Mouse (Mus musculus) CH12.LX (cell line): ENCODE measurements around the gene Gm5725.
"Not testable (repeated sequence)": the region's sequence is repeated elsewhere in the genome, so short reads cannot be mapped to it uniquely, and the experiment has no call there.

ENCODE experiments used
- CHD1 ChIP-seq: IDR thresholded peaks from 2 replicates; pipeline ENCODE4 v1.6.1; 2012; ENCODE audit warnings: low read depth, low read length, improper control_type of control experiment, inconsistent platforms
- CTCF ChIP-seq, 2 experiments: IDR thresholded peaks in 1 of 2; conservative IDR thresholded peaks in 1 of 2; 2 replicates each; pipeline ENCODE4 v1.5.1; 2011 to 2012; ENCODE audit warnings: low read depth in 2 of 2, low read length in 2 of 2, improper control_type of control experiment in 1 of 2, inconsistent platforms in 1 of 2, mild to moderate bottlenecking in 1 of 2, moderate library complexity in 1 of 2
- E2F4 ChIP-seq: IDR thresholded peaks from 2 replicates; pipeline ENCODE4 v1.6.1; 2011; ENCODE audit warnings: low read depth, low read length, improper control_type of control experiment; ENCODE audit not compliant: insufficient replicate concordance
- EP300 ChIP-seq: IDR thresholded peaks from 2 replicates; pipeline ENCODE4 v1.6.1; 2011; ENCODE audit warnings: low read length, improper control_type of control experiment
- JUND ChIP-seq: conservative IDR thresholded peaks from 2 replicates; pipeline ENCODE4 v1.6.1; 2011; ENCODE audit warnings: low read depth, low read length, improper control_type of control experiment
- MAX ChIP-seq: IDR thresholded peaks from 2 replicates; pipeline ENCODE4 v1.6.1; 2011; ENCODE audit warnings: low read length, improper control_type of control experiment
- MEF2A ChIP-seq: IDR thresholded peaks from 2 replicates; pipeline ENCODE4 v1.6.1; 2014; ENCODE audit warnings: low read depth, mild to moderate bottlenecking, inconsistent platforms, low read length, improper control_type of control experiment, borderline replicate concordance
- MXI1 ChIP-seq: IDR thresholded peaks from 2 replicates; pipeline ENCODE4 v1.6.1; 2011; ENCODE audit warnings: mild to moderate bottlenecking, low read depth, low read length, improper control_type of control experiment
- POLR2A ChIP-seq: IDR thresholded peaks from 2 replicates; pipeline ENCODE4 v1.6.1; 2011; ENCODE audit warnings: low read depth, mild to moderate bottlenecking, improper control_type of control experiment, low read length
- TBP ChIP-seq: conservative IDR thresholded peaks from 2 replicates; pipeline ENCODE4 v1.6.1; 2011; ENCODE audit warnings: low read depth, low read length, improper control_type of control experiment
- UBTF ChIP-seq: IDR thresholded peaks from 2 replicates; pipeline ENCODE4 v1.6.1; 2012; ENCODE audit warnings: low read depth, mild to moderate bottlenecking, inconsistent platforms, low read length, improper control_type of control experiment, moderate library complexity
- USF1 ChIP-seq: IDR thresholded peaks from 2 replicates; pipeline ENCODE4 v1.6.1; 2014; ENCODE audit warnings: low read depth, mild to moderate bottlenecking, inconsistent platforms, low read length, improper control_type of control experiment
- ZNF384 ChIP-seq: IDR thresholded peaks from 2 replicates; pipeline ENCODE4 v1.6.1; 2012; ENCODE audit warnings: low read depth, low read length, improper control_type of control experiment, inconsistent platforms

DNA sequence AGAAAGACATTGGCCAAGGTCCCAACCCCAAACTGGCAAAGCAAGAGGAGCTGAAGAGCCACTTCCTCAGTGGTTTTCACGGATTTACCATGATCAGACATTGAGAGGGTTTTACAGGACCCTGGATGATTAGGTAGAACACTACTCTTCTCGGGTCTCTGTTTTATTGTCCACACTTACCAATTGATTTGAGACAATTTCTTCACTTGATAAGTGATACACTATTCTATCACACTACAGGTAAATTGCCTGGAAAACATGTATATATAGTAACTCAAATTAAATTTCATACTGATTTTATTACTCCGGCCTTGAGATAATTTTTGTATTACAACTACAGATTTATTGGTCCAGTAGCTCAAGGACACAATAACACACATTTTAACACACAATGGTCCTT lies 47.4 kb downstream of the Gm5725 start, which contains the start of gene Gm4177:
- TF ChIP-seq USF1; UBTF; MAX; E2F4; CTCF (conservative IDR thresholded peaks at IDR 0.05 in 1 of 2, IDR thresholded peaks at IDR 0.05 in 1 of 2; ENCODE audit: low read depth in 2 of 2, low read length in 2 of 2); EP300; POLR2A; MXI1; TBP; MEF2A; JUND; CHD1; ZNF384: not testable (repeated sequence)
